Mouse (Mus musculus) intestine, postnatal 0 days (tissue): ENCODE results near the gene Zfp954. TPM values are rescaled to one million over a fixed set of nuclear protein-coding genes. Genes with fewer than 3 reads are reported as not detected.

ENCODE experiments used
- ATAC-seq: fragments of 200-750 bp; cut with Nextera tagmentation; 2 replicates; pipeline ENCODE4 v1.8.0; 2017; ENCODE audit warnings: mild to moderate bottlenecking, moderate TSS enrichment, moderate library complexity
- H3K27ac ChIP-seq: fragments of 300-500 bp; sonication (generic); 2 replicates; pipeline ENCODE4 v1.5.1; 2014; ENCODE audit warnings: mild to moderate bottlenecking, low read depth, low read length, moderate library complexity
- H3K27me3 ChIP-seq: fragments of 300-500 bp; sonication (generic); replicated peaks from 2 replicates; pipeline ENCODE4 v1.6.1; 2014; ENCODE audit warnings: low read length, mixed read lengths; ENCODE audit not compliant: control insufficient read depth, insufficient read depth
- H3K36me3 ChIP-seq: fragments of 300-500 bp; sonication (generic); 2 replicates; pipeline ENCODE4 v1.6.1; 2014; ENCODE audit warnings: mild to moderate bottlenecking, moderate library complexity; ENCODE audit not compliant: control insufficient read depth, insufficient read depth
- H3K4me1 ChIP-seq: fragments of 300-500 bp; sonication (generic); replicated peaks from 2 replicates; pipeline ENCODE4 v1.6.1; 2014; ENCODE audit warnings: antibody characterized with exemption, low read length, mixed read lengths; ENCODE audit not compliant: control insufficient read depth, insufficient read depth
- H3K4me2 ChIP-seq: fragments of 300-500 bp; sonication (generic); replicated peaks from 2 replicates; pipeline ENCODE4 v1.6.1; 2014; ENCODE audit warnings: low read depth, mild to moderate bottlenecking, moderate library complexity
- H3K4me3 ChIP-seq: fragments of 300-500 bp; sonication (generic); 2 replicates; pipeline ENCODE4 v1.5.1; 2014; ENCODE audit warnings: low read depth, low read length
- H3K9ac ChIP-seq: fragments of 300-500 bp; sonication (generic); 2 replicates; pipeline ENCODE4 v1.6.1; 2014; ENCODE audit warnings: mild to moderate bottlenecking, low read depth, low read length
- H3K9me3 ChIP-seq: fragments of 300-500 bp; sonication (generic); 2 replicates; pipeline ENCODE4 v1.6.1; 2016; ENCODE audit warnings: mixed run types; ENCODE audit not compliant: control insufficient read depth
- CTCF ChIP-seq: sonication (generic); IDR thresholded peaks from 2 replicates; pipeline ENCODE4 v1.5.1; 2016; ENCODE audit warnings: low read depth, mild to moderate bottlenecking, control low read depth, antibody characterized with exemption, moderate library complexity
- WGBS: fragments of 180-500 bp; shearing (Covaris S2); extraction: QIAGEN DNeasy Blood & Tissue Kit; methylation state at CpG from one replicate; pipeline ENCODE4 v1.1.7; 2014; 5-methylcytosine and 5-hydroxymethylcytosine counted together
- polyA plus RNA-seq: library from polyadenylated mRNA; unstranded; fragments of >200 nt; fragmentation: Nextera tagmentation; extraction: Ambion mirVana; gene quantifications from 2 replicates; pipeline ENCODE4 v1.2.1, GENCODE M21; 2015

The Zfp954 gene
- polyA plus RNA-seq, 1 experiment from 2014 or later = 10.2 TPM

- H3K9ac ChIP-seq = no peak overlapping the region
- TF ChIP-seq CTCF = no peak
- no peaks in the 10 kb centered on the region for H3K27me3 ChIP-seq
- no peaks in the 10 kb centered on the region for H3K4me1 ChIP-seq
- no peak for ATAC-seq
- H3K4me2 ChIP-seq = peak overlapping the region; percentile 70
- H3K36me3 ChIP-seq = peaks cover 21% of the 10 kb centered on the region
- peak overlapping the region; percentile 61 for H3K4me3 ChIP-seq
- no peak overlapping the region for H3K27ac ChIP-seq
- WGBS = 54% methylated on average over 6 of the region's 6 CpGs
- H3K9me3 ChIP-seq = no peaks in the 10 kb centered on the region
These were observed 303 bp upstream of the Zfp954 start for GRCm38 (mm10) chr7:7121602-7121980.

GRCm38 (mm10) chr7:7118441-7118840 is 2.8 kb downstream of the Zfp954 start:
- H3K9me3 ChIP-seq = no peaks in the 10 kb centered on the region
- TF ChIP-seq CTCF = no peak
- H3K4me2 ChIP-seq = no peak overlapping the region
- no peaks in the 10 kb centered on the region for H3K27me3 ChIP-seq
- no peak overlapping the region for H3K27ac ChIP-seq
- H3K4me3 ChIP-seq = no peak overlapping the region
- H3K4me1 ChIP-seq = no peaks in the 10 kb centered on the region
- 83% methylated on average over 2 of the region's 2 CpGs for WGBS
- H3K36me3 ChIP-seq = peaks cover 48% of the 10 kb centered on the region
- no peak for ATAC-seq
- H3K9ac ChIP-seq = no peak overlapping the region

- no peaks in the 10 kb centered on the region for H3K4me1 ChIP-seq
- H3K9ac ChIP-seq = no peak overlapping the region
- no peaks in the 10 kb centered on the region for H3K36me3 ChIP-seq
- no peak overlapping the region for H3K4me3 ChIP-seq
- no peak overlapping the region for H3K4me2 ChIP-seq
- no peak for TF ChIP-seq CTCF
- ATAC-seq = no peak; the same call in 1 of the 2 replicates
- no peak overlapping the region for H3K27ac ChIP-seq
- no peaks in the 10 kb centered on the region for H3K27me3 ChIP-seq
- no peaks in the 10 kb centered on the region for H3K9me3 ChIP-seq
- WGBS = 95% methylated on average over 7 of the region's 7 CpGs
These were observed 12.8 kb downstream of the Zfp954 start for GRCm38 (mm10) chr7:7108501-7108900.

Other genes with a start within 250 kb of the Zfp954 start
- not detected in 2 replicates for gene Aurkc, start 126.2 kb downstream of the Zfp954 start, polyA plus RNA-seq
- gene Zfp773, start 15.3 kb upstream of the Zfp954 start, polyA plus RNA-seq = 0.20 and 0.25 TPM in 2 replicates
- gene Zfp418, start 49.8 kb upstream of the Zfp954 start, polyA plus RNA-seq = 0.98 and 1.0 TPM in 2 replicates
- gene Zfp772, start 88.5 kb upstream of the Zfp954 start, polyA plus RNA-seq = 2.0 and 2.3 TPM in 2 replicates
- 0.09 TPM in 1 of 2 replicates, not detected in the other for gene Vmn2r29, start 125.8 kb upstream of the Zfp954 start, polyA plus RNA-seq
- gene Gm45844, start 156.8 kb upstream of the Zfp954 start, polyA plus RNA-seq = 0.98 and 1.6 TPM in 2 replicates
- 31.9 and 32.0 TPM in 2 replicates for gene Clcn4, start 179.4 kb upstream of the Zfp954 start, polyA plus RNA-seq
- gene Vmn2r30, start 216.1 kb upstream of the Zfp954 start, polyA plus RNA-seq = not detected in 2 replicates